Mouse (Mus musculus): Measurements from ENCODE around the gene Col8a1. TPM values are rescaled to one million over a fixed set of nuclear protein-coding genes. Genes with fewer than 3 reads are reported as not detected.
A peak's percentile ranks its signal among the peaks of the same experiment; 100 is the strongest.

The Col8a1 gene
- total and polyA plus RNA-seq, 2 experiments from 2014 or later: 5.2 to 6.9 TPM

DNA sequence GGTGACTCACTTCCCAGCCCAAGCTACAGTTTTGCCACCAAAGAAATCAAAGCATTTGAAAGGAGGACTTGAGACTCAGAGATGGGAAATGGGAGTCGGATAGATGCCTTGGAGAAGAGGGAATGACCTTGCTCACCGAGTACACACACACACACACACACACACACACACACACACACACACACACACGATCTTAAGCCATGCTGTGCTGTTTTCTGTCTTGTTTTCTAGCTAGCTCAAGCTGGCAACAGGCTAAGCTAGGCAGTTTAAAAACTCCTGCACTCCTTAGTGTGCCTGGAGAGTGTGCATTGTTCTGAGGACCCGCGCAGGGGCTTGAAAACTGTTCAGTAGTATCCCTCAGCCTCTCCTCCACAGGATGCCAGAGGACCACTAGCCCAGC, 1.2 kb upstream of the Col8a1 start:
- WGBS: 29% methylated on average over 5 of the region's 5 CpGs
- H3K4me3 ChIP-seq (ENCODE audit: low read depth, low read length): peak overlapping the region; percentile 43
- DNase-seq (ENCODE audit: low spot score): no peak

DNA sequence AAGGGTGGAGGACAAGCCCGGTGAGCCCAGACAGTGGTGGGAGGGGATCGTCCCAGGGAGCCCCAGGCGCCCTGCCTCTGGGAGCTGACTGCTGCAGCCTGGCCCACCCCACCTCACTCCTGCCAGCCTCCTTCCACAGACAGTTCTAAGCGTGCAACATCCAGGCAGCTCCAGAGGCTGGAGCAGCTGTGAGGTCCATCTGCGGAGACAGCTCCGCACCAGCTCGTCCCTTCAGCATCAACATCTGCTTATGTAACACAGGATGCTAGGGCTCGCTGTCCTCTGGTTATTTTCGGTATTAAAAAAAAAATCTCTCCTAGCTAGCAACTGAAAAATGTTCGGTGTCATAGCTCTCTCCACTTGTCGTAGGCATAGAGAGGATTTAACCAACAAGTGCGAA, 704 bp upstream of the Col8a1 start:
- Histone ChIP-seq H3K27me3 (ENCODE audit: insufficient read depth, low read length) (no peaks in the 10 kb centered on the region), H3K9me3 (ENCODE audit: low read length) (no peaks in the 10 kb centered on the region), H3K9ac (replicated peaks; ENCODE audit: low read length, poor library complexity, severe bottlenecking) (peak overlapping the region; percentile 61), H3K27ac (ENCODE audit: low read depth, low read length) (peak overlapping the region; percentile 8; the same call in 1 of the 2 replicates), H3K4me2 (ENCODE audit: low read depth, low read length, poor library complexity, severe bottlenecking) (peak overlapping the region; percentile 88), H3K4me3 (ENCODE audit: low read depth, low read length) (peak overlapping the region; percentile 43), H3K4me1 (ENCODE audit: insufficient read depth, low read length) (no peaks in the 10 kb centered on the region), H3K36me3 (ENCODE audit: insufficient read depth, low read length) (no peaks in the 10 kb centered on the region)
- ATAC-seq (ENCODE audit: low FRiP score): peak; percentile 76
- TF ChIP-seq CTCF (IDR thresholded peaks at IDR 0.05): no peak
- peak; percentile 37 for DNase-seq (ENCODE audit: low spot score)
- 15% methylated on average over 10 of the region's 12 CpGs for WGBS

More for the DNA sequence above, 1.2 kb upstream of the Col8a1 start:
- Histone ChIP-seq H3K27ac (ENCODE audit: low read depth, low read length) (no peak overlapping the region), H3K9ac (replicated peaks; ENCODE audit: low read length, poor library complexity, severe bottlenecking) (peak overlapping the region; percentile 61), H3K36me3 (ENCODE audit: insufficient read depth, low read length) (no peaks in the 10 kb centered on the region), H3K9me3 (ENCODE audit: low read length) (no peaks in the 10 kb centered on the region), H3K27me3 (ENCODE audit: insufficient read depth, low read length) (no peaks in the 10 kb centered on the region), H3K4me1 (ENCODE audit: insufficient read depth, low read length) (no peaks in the 10 kb centered on the region), H3K4me2 (ENCODE audit: low read depth, low read length, poor library complexity, severe bottlenecking) (peak overlapping the region; percentile 88)
- no peak for TF ChIP-seq CTCF (IDR thresholded peaks at IDR 0.05)
- no peak for ATAC-seq (ENCODE audit: low FRiP score)

DNA sequence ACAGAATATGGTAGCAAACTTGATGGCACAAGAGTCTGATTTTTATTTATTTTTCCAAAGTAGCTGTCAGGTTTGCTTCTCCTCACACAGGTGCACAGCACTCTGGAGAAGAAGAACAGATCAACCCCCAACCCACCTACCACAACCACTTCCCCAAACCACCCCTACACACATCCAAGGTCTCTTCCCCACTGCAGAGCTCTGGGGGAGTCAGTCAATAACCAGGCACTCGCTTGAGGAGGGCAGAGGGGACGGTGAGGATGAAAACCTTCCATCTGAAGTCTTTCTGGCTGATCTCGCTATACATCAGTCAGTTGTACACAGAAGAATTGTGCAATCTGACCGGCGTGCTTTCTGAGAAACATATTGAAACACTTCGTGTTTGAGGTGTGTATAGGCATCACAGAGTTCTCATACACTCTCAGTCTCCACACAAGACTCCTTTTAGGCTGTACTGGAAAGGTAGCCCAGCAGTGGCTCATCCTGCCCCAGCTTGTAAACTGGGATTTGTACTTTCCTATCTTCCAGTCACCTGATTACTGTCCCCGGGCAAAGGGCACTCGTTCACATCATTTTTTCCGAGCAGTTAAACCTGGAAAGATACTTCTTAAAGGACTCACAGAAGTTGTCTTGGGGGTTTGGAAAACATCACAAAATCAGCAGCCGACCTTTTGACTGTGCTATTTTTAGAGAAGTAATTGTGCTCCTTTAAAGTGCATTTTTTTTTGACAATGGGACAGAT, 827 bp downstream of the Col8a1 start:
- Histone ChIP-seq H3K4me3 (ENCODE audit: low read depth, low read length) (no peak overlapping the region), H3K4me2 (ENCODE audit: low read depth, low read length, poor library complexity, severe bottlenecking) (no peak overlapping the region), H3K27me3 (ENCODE audit: insufficient read depth, low read length) (no peaks in the 10 kb centered on the region), H3K36me3 (ENCODE audit: insufficient read depth, low read length) (no peaks in the 10 kb centered on the region), H3K4me1 (ENCODE audit: insufficient read depth, low read length) (no peaks in the 10 kb centered on the region), H3K9ac (replicated peaks; ENCODE audit: low read length, poor library complexity, severe bottlenecking) (no peak overlapping the region), H3K27ac (ENCODE audit: low read depth, low read length) (no peak overlapping the region), H3K9me3 (ENCODE audit: low read length) (no peaks in the 10 kb centered on the region)
- TF ChIP-seq CTCF (IDR thresholded peaks at IDR 0.05): no peak
- no peak for DNase-seq (ENCODE audit: low spot score)
- ATAC-seq (ENCODE audit: low FRiP score): no peak
- 58% methylated on average over 10 of the region's 10 CpGs for WGBS

DNA sequence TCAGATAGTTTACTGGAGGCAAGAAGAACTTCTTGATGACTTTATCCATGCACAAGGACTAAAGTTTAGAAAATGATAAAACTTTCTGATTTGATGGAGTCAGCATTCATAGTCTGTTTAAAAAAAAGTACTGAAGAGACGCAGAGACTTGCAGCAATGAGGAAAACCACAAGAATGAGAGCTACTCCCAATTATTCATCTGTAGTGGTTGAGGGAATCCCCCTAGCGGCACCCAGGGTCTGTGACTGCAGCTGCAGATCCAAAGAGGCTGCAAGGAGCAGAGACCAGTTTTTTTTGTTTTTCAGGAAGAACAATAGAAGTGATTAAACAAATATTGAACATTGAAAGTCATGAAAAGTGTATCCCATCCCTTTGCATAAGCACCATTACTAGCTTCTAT, 4.0 kb downstream of the Col8a1 start:
- ATAC-seq (ENCODE audit: low FRiP score): no peak
- Histone ChIP-seq H3K4me2 (ENCODE audit: low read depth, low read length, poor library complexity, severe bottlenecking) (no peak overlapping the region), H3K27ac (ENCODE audit: low read depth, low read length) (no peak overlapping the region), H3K4me1 (ENCODE audit: insufficient read depth, low read length) (no peaks in the 10 kb centered on the region), H3K9me3 (ENCODE audit: low read length) (no peaks in the 10 kb centered on the region), H3K9ac (replicated peaks; ENCODE audit: low read length, poor library complexity, severe bottlenecking) (no peak overlapping the region), H3K4me3 (ENCODE audit: low read depth, low read length) (no peak overlapping the region), H3K27me3 (ENCODE audit: insufficient read depth, low read length) (no peaks in the 10 kb centered on the region), H3K36me3 (ENCODE audit: insufficient read depth, low read length) (no peaks in the 10 kb centered on the region)
- 59% methylated on average over 2 of the region's 2 CpGs for WGBS
- TF ChIP-seq CTCF (IDR thresholded peaks at IDR 0.05): no peak
- no peak for DNase-seq (ENCODE audit: low spot score)

DNA sequence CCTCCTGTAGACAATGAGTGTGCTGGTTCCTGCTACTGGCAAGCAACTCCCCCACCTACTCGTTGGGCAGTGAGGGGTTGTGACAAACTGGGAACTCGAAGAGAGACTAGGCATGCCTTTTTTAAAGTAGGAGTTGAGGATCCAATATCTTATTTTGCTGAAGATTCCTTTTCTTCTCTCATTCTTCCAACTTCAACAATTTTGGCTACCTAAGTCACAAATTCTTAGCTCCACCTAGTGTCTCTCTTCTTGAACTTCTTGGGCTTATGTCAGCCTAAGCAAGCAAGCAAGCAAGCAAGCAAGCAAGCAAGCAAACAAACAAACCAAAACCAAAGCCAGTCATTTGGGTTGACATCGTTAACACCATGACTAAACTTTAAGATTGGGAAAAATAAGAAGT, 6.4 kb downstream of the Col8a1 start:
- ATAC-seq (ENCODE audit: low FRiP score): no peak
- no peaks in the 10 kb centered on the region for H3K36me3 ChIP-seq (ENCODE audit: insufficient read depth, low read length)
- no peaks in the 10 kb centered on the region for H3K9me3 ChIP-seq (ENCODE audit: low read length)
- H3K27me3 ChIP-seq (ENCODE audit: insufficient read depth, low read length): no peaks in the 10 kb centered on the region
- no peak overlapping the region for H3K9ac ChIP-seq (replicated peaks; ENCODE audit: low read length, poor library complexity, severe bottlenecking)
- 81% methylated on average over 3 of the region's 3 CpGs for WGBS
- TF ChIP-seq CTCF (IDR thresholded peaks at IDR 0.05): peak; percentile 54
- H3K4me2 ChIP-seq (ENCODE audit: low read depth, low read length, poor library complexity, severe bottlenecking): no peak overlapping the region
- no peaks in the 10 kb centered on the region for H3K4me1 ChIP-seq (ENCODE audit: insufficient read depth, low read length)
- peak; percentile 15 for DNase-seq (ENCODE audit: low spot score)
- H3K27ac ChIP-seq (ENCODE audit: low read depth, low read length): no peak overlapping the region
- H3K4me3 ChIP-seq (ENCODE audit: low read depth, low read length): no peak overlapping the region

DNA sequence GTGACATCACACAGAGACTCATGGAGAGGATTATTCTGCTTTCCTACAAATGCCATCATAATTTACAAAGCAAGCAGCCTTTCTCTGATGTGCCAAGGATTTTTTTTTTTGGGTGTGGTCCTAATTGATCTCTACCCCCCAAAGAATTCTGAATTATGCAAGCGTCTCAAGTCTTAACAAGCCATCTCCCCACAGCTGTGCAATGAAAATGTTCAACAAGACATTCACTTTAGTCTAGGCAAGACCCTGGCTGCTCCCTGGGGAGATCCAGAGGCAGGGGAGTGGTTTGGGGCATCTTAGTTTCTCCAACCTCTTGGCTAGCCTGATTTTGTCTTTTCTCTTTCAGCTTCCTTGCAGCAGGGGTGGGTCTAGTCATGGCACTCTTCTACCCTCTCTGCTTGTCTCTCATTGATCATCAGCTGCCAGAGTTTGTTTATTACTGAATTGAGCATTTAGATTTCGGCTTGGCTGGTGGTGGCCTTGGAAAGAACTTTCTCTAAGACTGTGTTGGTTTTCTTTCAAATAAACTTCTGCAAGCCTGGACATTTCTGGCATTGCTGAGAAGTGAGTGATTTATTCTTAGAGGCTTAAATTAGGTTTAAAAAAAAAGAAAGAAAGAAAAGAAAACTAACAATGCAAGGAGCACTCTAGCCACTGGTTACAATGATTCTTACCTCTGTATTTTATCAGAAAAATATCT, 7.0 kb downstream of the Col8a1 start:
- Histone ChIP-seq H3K27me3 (ENCODE audit: insufficient read depth, low read length) (no peaks in the 10 kb centered on the region), H3K4me1 (ENCODE audit: insufficient read depth, low read length) (no peaks in the 10 kb centered on the region), H3K27ac (ENCODE audit: low read depth, low read length) (no peak overlapping the region), H3K4me3 (ENCODE audit: low read depth, low read length) (no peak overlapping the region), H3K9me3 (ENCODE audit: low read length) (no peaks in the 10 kb centered on the region), H3K4me2 (ENCODE audit: low read depth, low read length, poor library complexity, severe bottlenecking) (no peak overlapping the region), H3K9ac (replicated peaks; ENCODE audit: low read length, poor library complexity, severe bottlenecking) (no peak overlapping the region), H3K36me3 (ENCODE audit: insufficient read depth, low read length) (no peaks in the 10 kb centered on the region)
- no peak for TF ChIP-seq CTCF (IDR thresholded peaks at IDR 0.05)
- 89% methylated on average over 2 of the region's 2 CpGs for WGBS
- DNase-seq (ENCODE audit: low spot score) (no peak), ATAC-seq (ENCODE audit: low FRiP score) (no peak)

Measured in midbrain, postnatal 0 days (tissue).